Mouse (Mus musculus): Measurements from ENCODE around the gene Trabd. TPM values are rescaled to one million over a fixed set of nuclear protein-coding genes. Genes with fewer than 3 reads are reported as not detected.

The Trabd gene
- polyA plus RNA-seq, 1 experiment from 2014 or later = 38.2 TPM

GRCm38 (mm10) chr15:89130245-89130644 is 55.3 kb downstream of the Trabd start:
- Histone ChIP-seq H3K27ac (replicated peaks) (no peak overlapping the region), H3K27me3 (replicated peaks) (no peaks in the 10 kb centered on the region), H3K4me3 (replicated peaks) (no peak overlapping the region), H3K36me3 (no peaks in the 10 kb centered on the region), H3K9ac (replicated peaks) (no peak overlapping the region), H3K4me2 (no peak overlapping the region), H3K4me1 (peaks cover 18% of the 10 kb centered on the region), H3K9me3 (replicated peaks) (no peaks in the 10 kb centered on the region)
- no peak for ATAC-seq (ENCODE audit: low FRiP score)

- ATAC-seq (ENCODE audit: low FRiP score) = no peak
- WGBS = 91% methylated on average over 3 of the region's 3 CpGs
- Histone ChIP-seq H3K27me3 (replicated peaks) (no peaks in the 10 kb centered on the region), H3K4me3 (replicated peaks) (no peak overlapping the region), H3K27ac (replicated peaks) (no peak overlapping the region), H3K4me2 (no peak overlapping the region), H3K4me1 (peaks cover 18% of the 10 kb centered on the region), H3K36me3 (no peaks in the 10 kb centered on the region), H3K9ac (replicated peaks) (no peak overlapping the region), H3K9me3 (replicated peaks) (no peaks in the 10 kb centered on the region)
Measured at GRCm38 (mm10) chr15:89131316-89131715, 56.4 kb downstream of the Trabd start.

Other genes with a start within 250 kb of the Trabd start
- 66.8 and 78.7 TPM in 2 replicates for gene Pim3, start 212.9 kb upstream of the Trabd start, polyA plus RNA-seq (2015; fragmentation: Nextera tagmentation; extraction: Ambion mirVana)
- gene Ttll8, start 120.7 kb upstream of the Trabd start, polyA plus RNA-seq (2015; fragmentation: Nextera tagmentation; extraction: Ambion mirVana) = 0.13 and 0.17 TPM in 2 replicates
- 20.4 and 21.4 TPM in 2 replicates for gene Mlc1, start 96.1 kb upstream of the Trabd start, polyA plus RNA-seq (2015; fragmentation: Nextera tagmentation; extraction: Ambion mirVana)
- not detected in 2 replicates for gene Mov10l1, start 92.2 kb upstream of the Trabd start, polyA plus RNA-seq (2015; fragmentation: Nextera tagmentation; extraction: Ambion mirVana)
- gene Panx2, start 15.4 kb upstream of the Trabd start, polyA plus RNA-seq (2015; fragmentation: Nextera tagmentation; extraction: Ambion mirVana) = 8.7 and 10.1 TPM in 2 replicates
- gene Selenoo, start 14.0 kb downstream of the Trabd start, polyA plus RNA-seq (2015; fragmentation: Nextera tagmentation; extraction: Ambion mirVana) = 16.9 and 19.7 TPM in 2 replicates
- gene Tubgcp6, start 48.0 kb downstream of the Trabd start, polyA plus RNA-seq (2015; fragmentation: Nextera tagmentation; extraction: Ambion mirVana) = 14.4 and 14.8 TPM in 2 replicates
- 25.1 and 31.9 TPM in 2 replicates for gene Hdac10, start 53.6 kb downstream of the Trabd start, polyA plus RNA-seq (2015; fragmentation: Nextera tagmentation; extraction: Ambion mirVana)
- gene Mapk12, start 65.6 kb downstream of the Trabd start, polyA plus RNA-seq (2015; fragmentation: Nextera tagmentation; extraction: Ambion mirVana) = 4.8 and 5.2 TPM in 2 replicates
- gene Mapk11, start 74.5 kb downstream of the Trabd start, polyA plus RNA-seq (2015; fragmentation: Nextera tagmentation; extraction: Ambion mirVana) = 22.5 and 27.5 TPM in 2 replicates
- 69.4 and 72.3 TPM in 2 replicates for gene Plxnb2, start 105.7 kb downstream of the Trabd start, polyA plus RNA-seq (2015; fragmentation: Nextera tagmentation; extraction: Ambion mirVana)
- 77.2 and 91.0 TPM in 2 replicates for gene Dennd6b, start 121.4 kb downstream of the Trabd start, polyA plus RNA-seq (2015; fragmentation: Nextera tagmentation; extraction: Ambion mirVana)
- gene Ppp6r2, start 136.4 kb downstream of the Trabd start, polyA plus RNA-seq (2015; fragmentation: Nextera tagmentation; extraction: Ambion mirVana) = 62.8 and 67.7 TPM in 2 replicates
- 90.5 and 94.8 TPM in 2 replicates for gene Sbf1, start 240.2 kb downstream of the Trabd start, polyA plus RNA-seq (2015; fragmentation: Nextera tagmentation; extraction: Ambion mirVana)
- gene Adm2, start 247.6 kb downstream of the Trabd start, polyA plus RNA-seq (2015; fragmentation: Nextera tagmentation; extraction: Ambion mirVana) = 0.14 TPM in 1 of 2 replicates, not detected in the other